Mouse (Mus musculus) ES-E14 (cell line): ENCODE results near the gene Slc12a3. TPM values are rescaled to one million over a fixed set of nuclear protein-coding genes. Genes with fewer than 3 reads are reported as not detected.

ENCODE experiments used
- DNase-seq: peaks from one replicate; pipeline ENCODE4 v3.0.0-alpha.2; 2013; ENCODE audit warnings: low read depth, low spot score
- H3K27ac ChIP-seq: 2 replicates; pipeline ENCODE4 v1.5.1; 2012; ENCODE audit warnings: low read depth, mild to moderate bottlenecking, low read length, moderate library complexity, mixed read lengths; ENCODE audit not compliant: poor library complexity, insufficient read depth, severe bottlenecking
- H3K36me3 ChIP-seq: 2 replicates; pipeline ENCODE4 v1.6.1; 2012; ENCODE audit warnings: mild to moderate bottlenecking, low read length, moderate library complexity, mixed read lengths; ENCODE audit not compliant: control insufficient read depth, poor library complexity, insufficient read depth, severe bottlenecking
- H3K4me1 ChIP-seq, 2 experiments: fragments of 150-350 bp in 1 of 2; sonication (generic) in 1 of 2; 2 replicates each; pipeline ENCODE4 v1.6.1; 2012; ENCODE audit warnings: low read length in 2 of 2, mild to moderate bottlenecking in 1 of 2, mixed read lengths in 1 of 2; ENCODE audit not compliant: control insufficient read depth in 2 of 2, insufficient read depth in 2 of 2, poor library complexity in 1 of 2
- H3K4me3 ChIP-seq, 2 experiments: fragments of 150-350 bp in 1 of 2; sonication (generic) in 1 of 2; 2 replicates each; pipeline ENCODE4 v1.5.1; 2012; ENCODE audit warnings: low read length in 2 of 2, low read depth in 1 of 2, mild to moderate bottlenecking in 1 of 2, mixed read lengths in 1 of 2; ENCODE audit not compliant: insufficient read depth in 1 of 2, poor library complexity in 1 of 2, severe bottlenecking in 1 of 2
- H3K9ac ChIP-seq: 2 replicates; pipeline ENCODE4 v1.6.1; 2012; ENCODE audit warnings: low read depth, mild to moderate bottlenecking, low read length, mixed read lengths; ENCODE audit not compliant: poor library complexity, insufficient read depth, severe bottlenecking
- H3K9me3 ChIP-seq: fragments of 150-350 bp; sonication (generic); 2 replicates; pipeline ENCODE4 v1.6.1; 2012; ENCODE audit warnings: low read depth, mild to moderate bottlenecking, low read length; ENCODE audit not compliant: control insufficient read depth, insufficient read depth
- CHD2 ChIP-seq: IDR thresholded peaks from 2 replicates; pipeline ENCODE4 v1.6.1; 2014; ENCODE audit warnings: mild to moderate bottlenecking, low read depth, low read length, inconsistent platforms
- HCFC1 ChIP-seq: IDR thresholded peaks from 2 replicates; pipeline ENCODE4 v1.6.1; 2012; ENCODE audit warnings: low read length, inconsistent platforms, borderline replicate concordance; ENCODE audit not compliant: insufficient read depth
- MAFK ChIP-seq: IDR thresholded peaks from 2 replicates; pipeline ENCODE4 v1.6.1; 2014; ENCODE audit warnings: mild to moderate bottlenecking, low read depth, low read length, inconsistent platforms; ENCODE audit not compliant: insufficient read depth
- ZC3H11A ChIP-seq: IDR thresholded peaks from 2 replicates; pipeline ENCODE4 v1.6.1; 2012; ENCODE audit warnings: low read depth, mild to moderate bottlenecking, inconsistent platforms, low read length, borderline replicate concordance
- ZNF384 ChIP-seq: IDR thresholded peaks from 2 replicates; pipeline ENCODE4 v1.6.1; 2012; ENCODE audit warnings: low read depth, low read length, inconsistent platforms
- in situ Hi-C, 2 experiments: fragments of 600-800 bp; cut with MboI; formaldehyde crosslinking; loops; one replicate each; pipeline ENCODE4 v1.15.1; 2025; ENCODE audit warnings: low sequenced_read_pairs in 2 of 2, inconsistent platforms in 1 of 2; ENCODE audit not compliant: unreplicated experiment in 2 of 2
- total RNA-seq: library from RNA; depleted of rRNA; stranded (reverse); fragments of 300-350 nt; gene quantifications from 2 replicates; pipeline ENCODE4 v1.2.3, GENCODE M21; 2012

The Slc12a3 gene
- total RNA-seq, 1 experiment, result 0.94 TPM

DNA sequence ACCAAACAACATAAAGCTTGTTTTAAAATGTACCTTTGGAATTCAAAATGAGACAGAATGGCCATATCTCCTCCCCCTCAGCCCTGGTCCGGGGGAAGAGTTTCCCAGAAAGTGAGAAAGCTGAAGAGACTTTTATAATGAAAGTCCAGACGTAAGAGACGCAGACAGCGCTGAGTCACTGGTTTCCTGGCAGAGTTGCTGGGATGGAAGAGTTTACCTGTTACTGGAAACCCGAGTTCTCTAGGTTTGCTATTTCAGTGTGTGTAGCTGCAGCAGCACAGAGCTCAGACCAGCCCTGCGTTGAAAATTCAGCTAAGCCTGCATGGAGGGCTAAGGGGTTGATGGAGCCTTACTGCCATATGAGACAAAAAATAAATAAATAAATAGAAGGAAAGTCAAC, 6.0 kb upstream of the Slc12a3 start:
- H3K9me3 ChIP-seq, result no peaks in the 10 kb centered on the region
- no peak overlapping the region for H3K9ac ChIP-seq
- no peaks in the 10 kb centered on the region; the same call in 1 of the 2 replicates for H3K36me3 ChIP-seq
- no peak overlapping the region for H3K4me3 ChIP-seq
- in situ Hi-C loops, result no loop called here
- no peak for DNase-seq
- no peak for TF ChIP-seq ZNF384
- no peak for TF ChIP-seq MAFK
- no peak for TF ChIP-seq CHD2
- TF ChIP-seq HCFC1, result no peak
- no peak for TF ChIP-seq ZC3H11A
- peaks cover 0 to 17% of the 10 kb centered on the region in 2 experiments; a peak in 3 of 4 replicates for H3K4me1 ChIP-seq
- no peak overlapping the region for H3K27ac ChIP-seq

GRCm38 (mm10) chr8:94324071-94324470, 4.9 kb upstream of the Slc12a3 start:
- H3K36me3 ChIP-seq, result no peaks in the 10 kb centered on the region; the same call in 1 of the 2 replicates
- no peaks in the 10 kb centered on the region for H3K9me3 ChIP-seq
- H3K9ac ChIP-seq, result 0 out of 2 replicates have a peak overlapping the region, but pooled peaks have one; percentile 28
- H3K27ac ChIP-seq, result no peak overlapping the region
- in situ Hi-C loops, result no loop called here
- TF ChIP-seq CHD2 (no peak), ZC3H11A (no peak), MAFK (no peak), HCFC1 (no peak), ZNF384 (no peak)
- peak; percentile 16 for DNase-seq
- H3K4me1 ChIP-seq, result peaks cover 0 to 17% of the 10 kb centered on the region in 2 experiments; a peak in 3 of 4 replicates
- no peak overlapping the region for H3K4me3 ChIP-seq

DNA sequence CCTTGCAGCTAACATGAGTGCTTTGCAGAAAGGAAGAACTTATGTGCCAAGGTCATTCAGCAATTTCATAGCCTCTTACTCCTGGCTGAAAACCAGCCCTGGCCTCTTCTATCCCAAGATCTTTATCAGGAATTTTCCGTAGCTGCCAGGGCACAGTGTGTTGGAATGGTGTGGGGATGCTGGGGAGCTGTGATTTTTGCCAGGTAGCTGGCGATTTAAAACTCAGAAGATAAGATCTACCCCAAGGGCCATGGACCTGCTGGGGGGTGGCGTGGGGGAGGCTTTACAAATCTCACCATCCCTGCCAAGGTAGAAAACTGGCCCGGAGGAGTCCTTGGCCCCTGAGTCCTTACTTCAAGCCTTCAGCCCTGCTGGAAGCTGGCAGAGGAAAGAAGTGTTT, 3.0 kb upstream of the Slc12a3 start:
- Histone ChIP-seq H3K9ac (no peak overlapping the region), H3K9me3 (no peaks in the 10 kb centered on the region), H3K4me1 (peaks cover 0 to 14% of the 10 kb centered on the region in 2 experiments; a peak in 3 of 4 replicates), H3K36me3 (no peaks in the 10 kb centered on the region), H3K27ac (no peak overlapping the region), H3K4me3 (no peak overlapping the region)
- in situ Hi-C loops, result no loop called here
- TF ChIP-seq CHD2 (no peak), MAFK (no peak), HCFC1 (no peak), ZC3H11A (no peak), ZNF384 (no peak)
- no peak for DNase-seq

GRCm38 (mm10) chr8:94330733-94331132, 1.7 kb downstream of the Slc12a3 start:
- peak; percentile 56 for DNase-seq
- TF ChIP-seq HCFC1 (no peak), ZNF384 (no peak), CHD2 (no peak), MAFK (no peak), ZC3H11A (peak; percentile 74; the same call in 1 of the 2 replicates)
- no peaks in the 10 kb centered on the region for H3K4me1 ChIP-seq
- H3K9ac ChIP-seq, result no peak overlapping the region
- no peak overlapping the region for H3K4me3 ChIP-seq
- H3K9me3 ChIP-seq, result no peaks in the 10 kb centered on the region
- no peaks in the 10 kb centered on the region for H3K36me3 ChIP-seq
- in situ Hi-C loops, result loop anchor here in 1 of 2 experiments (5.0 kb wide), 1 partner anchor 162 kb away; no protein-coding TSS in a partner anchor
- H3K27ac ChIP-seq, result no peak overlapping the region

- in situ Hi-C loops, result loop anchor here in 1 of 2 experiments (5.0 kb wide), 1 partner anchor 159 kb away; no protein-coding TSS in a partner anchor
- TF ChIP-seq CHD2 (no peak), MAFK (no peak), HCFC1 (no peak), ZNF384 (no peak), ZC3H11A (no peak)
- no peak overlapping the region for H3K9ac ChIP-seq
- no peaks in the 10 kb centered on the region for H3K36me3 ChIP-seq
- H3K27ac ChIP-seq, result no peak overlapping the region
- DNase-seq, result no peak
- H3K9me3 ChIP-seq, result no peaks in the 10 kb centered on the region
- no peak overlapping the region for H3K4me3 ChIP-seq
- no peaks in the 10 kb centered on the region for H3K4me1 ChIP-seq
Observed at GRCm38 (mm10) chr8:94333345-94333744, 4.3 kb downstream of the Slc12a3 start.
